ENCODE assay signal across 8 mouse cellular contexts in the genomic region with DNA sequence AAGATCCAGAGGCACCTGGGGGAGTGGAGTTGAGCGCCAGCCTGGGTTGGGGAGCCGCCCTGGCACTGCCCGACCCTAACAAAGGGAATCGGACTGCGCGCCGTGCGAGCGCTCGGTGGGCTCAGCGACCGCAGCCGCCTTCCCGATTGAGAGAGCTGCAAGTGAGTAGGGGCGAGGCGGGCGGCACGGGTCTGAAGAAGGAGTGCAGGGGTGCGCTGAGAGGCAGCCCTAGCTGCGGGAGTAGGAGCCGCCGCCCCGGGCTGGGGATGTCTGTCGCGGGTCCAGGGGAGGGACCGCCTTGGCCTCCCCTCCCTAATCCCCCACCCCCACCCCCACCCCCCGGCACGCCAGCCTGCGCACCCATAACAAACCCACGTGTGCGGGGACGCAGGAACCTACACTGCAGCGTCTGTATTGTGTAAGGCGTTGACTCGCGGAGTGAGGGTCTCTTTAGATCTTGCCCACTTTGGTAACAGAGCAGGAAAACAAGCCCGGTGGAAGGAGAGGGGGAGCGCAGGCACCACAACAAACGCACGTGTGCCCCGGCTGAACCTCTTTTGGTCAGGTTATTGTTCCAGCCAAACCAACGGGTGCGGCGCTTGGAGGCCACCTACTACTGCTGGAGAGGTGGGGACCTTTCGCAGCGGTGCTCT. TPM values are rescaled to one million over a fixed set of nuclear protein-coding genes. Genes with fewer than 3 reads are reported as not detected.
DNase-seq lines count a peak whose midpoint lies in the region; ATAC-seq and TF ChIP-seq lines count a peak whose summit lies in the region.

No protein-coding gene starts in this region.

- peak; percentile 78 for ATAC-seq in kidney, embryonic 16.5 days (ENCODE audit: low FRiP score, low TSS enrichment)
- peak; percentile 71 for ATAC-seq in lung, embryonic 14.5 days (ENCODE audit: insufficient read depth)

- no peaks in the 10 kb centered on the region for H3K36me3 ChIP-seq in kidney, embryonic 16.5 days (ENCODE audit: insufficient read depth, low read length)
- no peaks in the 10 kb centered on the region for H3K36me3 ChIP-seq in lung, embryonic 14.5 days (ENCODE audit: insufficient read depth)

- under 1% methylated on average over 46 of the region's 46 CpGs for WGBS in kidney, embryonic 16.5 days
- under 1% methylated on average over 46 of the region's 46 CpGs for WGBS in lung, embryonic 14.5 days

- H3K4me3 ChIP-seq in cortical plate, adult 2 months (ENCODE audit: insufficient read depth, low read length), result peak overlapping the region; percentile 84
- peak overlapping the region; percentile 76 for H3K4me3 ChIP-seq in kidney, embryonic 16.5 days (ENCODE audit: low read length)
- peak overlapping the region; percentile 80 for H3K4me3 ChIP-seq in lung, embryonic 14.5 days (ENCODE audit: low read depth, low read length)

- peak overlapping the region; percentile 92 for H3K9ac ChIP-seq in kidney, embryonic 16.5 days (replicated peaks; ENCODE audit: low read length)
- H3K9ac ChIP-seq in lung, embryonic 14.5 days, result peak overlapping the region; percentile 98

- DNase-seq in 3134 (ENCODE audit: extremely low read depth, insufficient read length, low spot score), result peak; percentile 57
- peak; percentile 52 to 64 for DNase-seq in CD8-positive naive resting alpha-beta T cell, adult 2 months (ENCODE audit: low read depth in 2 of 2, low spot score in 2 of 2)
- peak; percentile 19 for DNase-seq in heart, adult 8-10 months (ENCODE audit: low spot score)
- peak; percentile 78 for DNase-seq in lung, embryonic 14.5 days
- DNase-seq in ovary, postnatal 14 days (ENCODE audit: low spot score), result peak; percentile 28
- DNase-seq in urinary bladder, postnatal 36 days (ENCODE audit: low spot score in 2 of 2), result peak; percentile 13 to 35

- TF ChIP-seq POLR2A in cortical plate, adult 2 months (IDR thresholded peaks at IDR 0.05; ENCODE audit: extremely low read depth, insufficient read depth, low read length), result 0 out of 2 replicates have a peak, but pooled peaks have one; percentile 8

- peaks cover 3% of the 10 kb centered on the region; the same call in 1 of the 2 replicates for H3K4me1 ChIP-seq in cortical plate, adult 2 months (ENCODE audit: control insufficient read depth, insufficient read depth, low read length)
- H3K4me1 ChIP-seq in kidney, embryonic 16.5 days (ENCODE audit: insufficient read depth, low read length), result peaks cover 43% of the 10 kb centered on the region
- H3K4me1 ChIP-seq in lung, embryonic 14.5 days (ENCODE audit: insufficient read depth), result peaks cover 26% of the 10 kb centered on the region

- peak overlapping the region; percentile 87 for H3K27ac ChIP-seq in cortical plate, adult 2 months (ENCODE audit: insufficient read depth, low read length)
- peak overlapping the region; percentile 69 for H3K27ac ChIP-seq in kidney, embryonic 16.5 days (ENCODE audit: low read length)
- H3K27ac ChIP-seq in lung, embryonic 14.5 days (ENCODE audit: low read depth), result peak overlapping the region; percentile 95

- no peaks in the 10 kb centered on the region for H3K27me3 ChIP-seq in kidney, embryonic 16.5 days (ENCODE audit: insufficient read depth, low read length)
- no peaks in the 10 kb centered on the region for H3K27me3 ChIP-seq in lung, embryonic 14.5 days (ENCODE audit: insufficient read depth, low read length)

- peak overlapping the region; percentile 80 for H3K4me2 ChIP-seq in kidney, embryonic 16.5 days (replicated peaks; ENCODE audit: low read depth, low read length)
- peak overlapping the region; percentile 81 for H3K4me2 ChIP-seq in lung, embryonic 14.5 days

- H3K9me3 ChIP-seq in kidney, embryonic 16.5 days (ENCODE audit: low read length), result no peaks in the 10 kb centered on the region
- H3K9me3 ChIP-seq in lung, embryonic 14.5 days (ENCODE audit: low read depth, low read length), result no peaks in the 10 kb centered on the region

- TF ChIP-seq CTCF in cortical plate, adult 2 months (IDR thresholded peaks at IDR 0.05; ENCODE audit: extremely low read depth, insufficient read depth, low read length), result no peak
- TF ChIP-seq CTCF in lung, embryonic 14.5 days (IDR thresholded peaks at IDR 0.05; ENCODE audit: low read depth), result no peak

RNA-seq across cellular contexts. Expression of a gene that starts 0.7 kb away (rescaled TPM):
- 13.3 and 13.5 TPM in 2 replicates for polyA plus RNA-seq in cortical plate, adult 2 months (2012; rRNA removed)
- 1 to 10 TPM; 7.6 to 9.9 (median 8.8) TPM for total RNA-seq in heart, adult 8-10 months (2022)
- polyA plus RNA-seq in kidney, embryonic 16.5 days (2015; fragmentation: Nextera tagmentation; extraction: Ambion mirVana), result 25.9 and 26.0 TPM in 2 replicates
- polyA plus RNA-seq in lung, embryonic 14.5 days (2014; fragmentation: Nextera tagmentation; extraction: Ambion mirVana), result 58.8 and 60.3 TPM in 2 replicates

Comparison
In these comparisons a context has a peak if more than half of its experiments do, and no peak if none do; other contexts are left out.
1. Peak in every context shown above with its lines: DNase-seq, ATAC-seq, H3K4me3 ChIP-seq and H3K27ac ChIP-seq.
2. DNase-seq: peak in every context shown above with its lines; median percentile 78 in lung, embryonic 14.5 days; 58 in CD8-positive naive resting alpha-beta T cell, adult 2 months; 57 in 3134; 28 in ovary, postnatal 14 days; 24 in urinary bladder, postnatal 36 days; 19 in heart, adult 8-10 months.